Comparison of ENCODE assay signal across 10 mouse cellular contexts in genomic region chr10:117146421-117146820, GRCm38 (mm10). TPM values are rescaled to one million over a fixed set of nuclear protein-coding genes. Genes with fewer than 3 reads are reported as not detected.
DNase-seq lines count a peak whose midpoint lies in the region; ATAC-seq lines count a peak whose summit lies in the region.
"Had no signal": no experiment of that assay in that cellular context is flagged by ENCODE, and none has a peak within 500 bp of the region (broad histone marks: within the 10 kb centered on the region; RNA-seq: fewer than 3 reads in every experiment).

No protein-coding gene starts in this region.

- H3K27ac ChIP-seq in heart, embryonic 10.5 days = peak overlapping the region; percentile 69
- no peak overlapping the region for H3K27ac ChIP-seq in neural tube, embryonic 11.5 days (ENCODE audit: low read depth, low read length)
- peak overlapping the region; percentile 84 for H3K27ac ChIP-seq in liver, embryonic 13.5 days

- 20% methylated on average over 9 of the region's 9 CpGs for WGBS in heart, embryonic 10.5 days
- WGBS in neural tube, embryonic 11.5 days = 72% methylated on average over 9 of the region's 9 CpGs
- 38% methylated on average over 9 of the region's 9 CpGs for WGBS in liver, embryonic 13.5 days (ENCODE audit: insufficient replicate concordance)

- no peaks in the 10 kb centered on the region for H3K27me3 ChIP-seq in heart, embryonic 10.5 days (ENCODE audit: insufficient read depth, poor library complexity, severe bottlenecking)
- no peaks in the 10 kb centered on the region for H3K27me3 ChIP-seq in neural tube, embryonic 11.5 days (ENCODE audit: control insufficient read depth, insufficient read depth, low read length)
- H3K27me3 ChIP-seq in liver, embryonic 13.5 days = no peaks in the 10 kb centered on the region

- no peaks in the 10 kb centered on the region for H3K9me3 ChIP-seq in heart, embryonic 10.5 days
- no peaks in the 10 kb centered on the region for H3K9me3 ChIP-seq in neural tube, embryonic 11.5 days (ENCODE audit: control insufficient read depth, low read length)
- no peaks in the 10 kb centered on the region for H3K9me3 ChIP-seq in liver, embryonic 13.5 days (replicated peaks)

- intact Hi-C loops in heart, postnatal 10 days (cut with DNase I) = loop anchor here (2.0 to 5.0 kb wide), 2 partner anchors 14 to 79 kb away; no protein-coding TSS in a partner anchor

- peak overlapping the region; percentile 10; the same call in 1 of the 2 replicates for H3K4me2 ChIP-seq in neural tube, embryonic 11.5 days (ENCODE audit: low read depth)
- H3K4me2 ChIP-seq in liver, embryonic 13.5 days = peak overlapping the region; percentile 84

- H3K4me1 ChIP-seq in heart, embryonic 10.5 days = peaks cover 45% of the 10 kb centered on the region
- no peaks in the 10 kb centered on the region for H3K4me1 ChIP-seq in neural tube, embryonic 11.5 days (ENCODE audit: control insufficient read depth, insufficient read depth, low read length)
- peaks cover 76% of the 10 kb centered on the region for H3K4me1 ChIP-seq in liver, embryonic 13.5 days (replicated peaks)

- ATAC-seq in neural tube, embryonic 11.5 days (ENCODE audit: insufficient read depth, low FRiP score, low TSS enrichment) = no peak
- no peak for ATAC-seq in liver, embryonic 13.5 days (ENCODE audit: low read depth)

- H3K9ac ChIP-seq in neural tube, embryonic 11.5 days (ENCODE audit: low read length) = no peak overlapping the region
- peak overlapping the region; percentile 66 for H3K9ac ChIP-seq in liver, embryonic 13.5 days

- peak overlapping the region; percentile 99 for H3K4me3 ChIP-seq in heart, embryonic 10.5 days
- H3K4me3 ChIP-seq in neural tube, embryonic 11.5 days (ENCODE audit: low read depth, low read length) = no peak overlapping the region
- H3K4me3 ChIP-seq in liver, embryonic 13.5 days (replicated peaks) = peak overlapping the region; percentile 100

- DNase-seq in heart, embryonic 10.5 days (ENCODE audit: low spot score) = no peak
- no peak for DNase-seq in heart, postnatal 10 days
- no peak for DNase-seq in neural tube, embryonic 11.5 days (ENCODE audit: low spot score)
- DNase-seq in neural tube, embryonic 10.5 days (ENCODE audit: extremely low spot score, low spot score) = no peak
- no peak for DNase-seq in liver, embryonic 13.5 days
- no peak for DNase-seq in thymus, postnatal 0 days (ENCODE audit: low spot score)
- DNase-seq in left cerebral cortex, adult 18-20 months (ENCODE audit: low spot score in 2 of 2) = no peak
- no peak for DNase-seq in adrenal gland, adult 2 months
- DNase-seq: adrenal gland, postnatal 14 days; lung, postnatal 10 days had no signal

- H3K36me3 ChIP-seq in heart, embryonic 10.5 days = no peaks in the 10 kb centered on the region
- no peaks in the 10 kb centered on the region for H3K36me3 ChIP-seq in neural tube, embryonic 11.5 days (ENCODE audit: control insufficient read depth, insufficient read depth, low read length)
- H3K36me3 ChIP-seq in liver, embryonic 13.5 days = peaks cover 5% of the 10 kb centered on the region; the same call in 1 of the 2 replicates

RNA-seq across cellular contexts. Expression of gene Frs2, which starts 1.9 kb away (rescaled TPM):
- 20.0 and 23.0 TPM in 2 replicates for polyA plus RNA-seq in heart, embryonic 10.5 days (2016; fragmentation: Nextera tagmentation; extraction: Ambion mirVana)
- total RNA-seq in heart, postnatal 10 days (2021) = 10 to 100 TPM; 22.7 to 22.8 TPM
- 32.7 and 33.9 TPM in 2 replicates for polyA plus RNA-seq in neural tube, embryonic 11.5 days (2014; fragmentation: Nextera tagmentation; extraction: Ambion mirVana)
- 8.1 and 11.7 TPM in 2 replicates for polyA plus RNA-seq in liver, embryonic 13.5 days (2015; fragmentation: Nextera tagmentation; extraction: Ambion mirVana)
- 13.1 and 14.6 TPM in 2 replicates for polyA plus RNA-seq in thymus, postnatal 0 days (2015; fragmentation: Nextera tagmentation; extraction: Ambion mirVana)
- 10 to 100 TPM; 34.9 to 36.5 TPM for total RNA-seq in left cerebral cortex, adult 18-20 months (2021)
- total RNA-seq in adrenal gland, adult 2 months (2021) = 10 to 100 TPM; 21.4 to 28.1 TPM
- 4.6 and 5.6 TPM in 2 replicates for polyA plus RNA-seq in adrenal gland, adult 2 months (2012; rRNA removed)
